Mouse (Mus musculus) bone marrow, adult 2 months (tissue): Measurements from ENCODE around the gene Eef1akmt3. TPM values are rescaled to one million over a fixed set of nuclear protein-coding genes. Genes with fewer than 3 reads are reported as not detected.

ENCODE experiments used
- H3K27ac ChIP-seq: fragments of 200-500 bp; 2 replicates; pipeline ENCODE4 v1.5.1; 2012; ENCODE audit warnings: low read depth, mild to moderate bottlenecking, control low read depth, inconsistent platforms, low read length; ENCODE audit not compliant: control insufficient read depth, poor library complexity, insufficient read depth
- H3K4me1 ChIP-seq: fragments of 200-500 bp; 2 replicates; pipeline ENCODE4 v1.6.1; 2011; ENCODE audit warnings: low read length; ENCODE audit not compliant: control insufficient read depth, insufficient read depth
- H3K4me3 ChIP-seq: fragments of 200-500 bp; replicated peaks from 2 replicates; pipeline ENCODE3; 2011; ENCODE audit warnings: mild to moderate bottlenecking, low read depth, low read length, control low read depth; ENCODE audit not compliant: control insufficient read depth
- CTCF ChIP-seq: fragments of 200-500 bp; IDR thresholded peaks from 2 replicates; pipeline ENCODE4 v1.5.1; 2011; ENCODE audit warnings: low read length, control low read depth; ENCODE audit not compliant: control insufficient read depth, insufficient read depth
- POLR2A ChIP-seq: fragments of 200-500 bp; IDR thresholded peaks from 2 replicates; pipeline ENCODE4 v1.6.1; 2011; ENCODE audit warnings: low read depth, mild to moderate bottlenecking, control low read depth, low read length, borderline replicate concordance; ENCODE audit not compliant: control insufficient read depth
- WGBS: fragments of 180-500 bp; shearing (Covaris S2); methylation state at CpG from one replicate; pipeline ENCODE4 v1.1.7; 2018; 5-methylcytosine and 5-hydroxymethylcytosine counted together
- polyA plus RNA-seq: library from polyadenylated mRNA; stranded (reverse); fragments of >200 nt; gene quantifications from 2 replicates; pipeline ENCODE4 v1.2.4, GENCODE M21; 2011; ENCODE audit warnings: low replicate concordance; ENCODE audit not compliant: missing spikeins, insufficient read depth, insufficient read length

Gene Eef1akmt3
- polyA plus RNA-seq, 1 experiment, result 1.1 TPM

DNA sequence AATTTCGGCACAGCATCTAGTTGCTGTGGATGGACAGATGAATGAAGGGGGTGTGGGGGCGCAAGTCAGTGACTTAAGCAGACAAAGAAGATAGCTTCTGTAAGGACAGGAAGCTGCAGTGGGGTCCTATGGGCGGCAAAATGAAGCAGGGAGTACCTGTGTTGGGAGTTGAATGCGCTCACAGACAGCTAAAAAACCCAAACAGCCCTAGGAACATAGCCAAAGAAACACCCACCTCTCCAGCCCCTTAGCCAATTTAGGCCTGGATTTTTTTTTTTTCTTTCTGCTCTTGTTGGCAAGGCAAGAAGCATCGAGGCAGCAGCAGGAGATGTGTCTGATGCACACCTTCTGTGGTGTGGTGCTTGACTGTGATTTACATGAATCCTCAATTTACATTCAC is 19.8 kb upstream of the Eef1akmt3 start:
- no peaks in the 10 kb centered on the region; the same call in 1 of the 2 replicates for H3K4me1 ChIP-seq
- no peak for TF ChIP-seq CTCF
- no peak for TF ChIP-seq POLR2A
- H3K27ac ChIP-seq, result no peak overlapping the region
- WGBS, result 67% methylated on average over 5 of the region's 5 CpGs
- no peak overlapping the region for H3K4me3 ChIP-seq

DNA sequence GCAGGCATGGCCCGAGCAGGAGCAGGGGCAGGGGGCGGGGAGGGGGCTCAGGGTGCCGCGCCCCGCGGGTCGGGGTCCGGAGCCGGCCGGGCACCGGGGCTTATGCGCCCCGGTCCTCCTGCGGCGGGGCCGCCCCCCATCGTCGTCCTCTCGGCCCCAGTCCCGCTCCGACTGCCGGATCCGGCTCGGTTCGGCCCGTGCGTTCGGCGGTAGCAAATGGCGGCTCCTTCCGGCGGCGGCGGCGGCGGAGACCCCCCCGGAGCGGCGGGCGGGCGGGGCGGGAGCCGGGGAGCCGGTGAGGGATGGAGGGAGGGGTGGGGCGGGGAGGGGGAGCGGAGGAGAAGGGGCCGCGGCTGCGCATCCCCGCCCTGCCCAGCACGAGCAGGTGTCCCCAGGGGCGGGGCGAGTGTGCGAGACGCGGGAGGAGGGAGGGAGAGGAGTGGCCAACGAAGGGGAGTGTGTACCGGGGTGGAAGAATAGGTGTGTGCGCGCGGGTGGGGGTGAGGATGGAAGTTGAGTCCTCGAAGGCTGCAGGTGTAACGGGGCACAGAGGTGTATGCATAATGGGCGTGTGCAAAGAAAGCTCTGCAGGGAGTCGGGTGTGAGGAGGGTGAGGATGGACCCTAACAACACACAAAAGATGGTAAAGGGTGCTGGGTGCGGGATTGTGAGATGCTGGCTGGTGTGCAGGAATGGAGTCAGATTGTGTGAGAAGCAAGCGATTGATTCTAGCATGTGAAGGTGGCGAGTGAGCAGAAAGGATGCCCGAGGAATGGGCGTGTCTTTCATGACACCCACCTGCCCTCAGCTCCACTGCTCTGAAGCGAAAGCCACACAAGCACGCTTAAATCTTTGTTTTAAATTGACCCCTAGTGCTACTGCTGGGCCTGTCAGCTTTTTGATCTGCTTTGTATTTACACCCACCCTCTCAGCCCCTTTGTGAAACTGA is 18.9 kb upstream of the Eef1akmt3 start, which contains the start of gene March9:
Gene March9 (minus strand): TSS at position 217 of the 949 bp plus-strand sequence.
- Histone ChIP-seq H3K4me3 (peak within 1 kb of the TSS; percentile 21), H3K4me1 (peaks cover under 1% of the 10 kb centered on the region; the same call in 1 of the 2 replicates), H3K27ac (no peak within 1 kb of the TSS)
- WGBS, result 2% methylated on average over 67 of the region's 72 CpGs
- no peak for TF ChIP-seq POLR2A
- TF ChIP-seq CTCF, result no peak

DNA sequence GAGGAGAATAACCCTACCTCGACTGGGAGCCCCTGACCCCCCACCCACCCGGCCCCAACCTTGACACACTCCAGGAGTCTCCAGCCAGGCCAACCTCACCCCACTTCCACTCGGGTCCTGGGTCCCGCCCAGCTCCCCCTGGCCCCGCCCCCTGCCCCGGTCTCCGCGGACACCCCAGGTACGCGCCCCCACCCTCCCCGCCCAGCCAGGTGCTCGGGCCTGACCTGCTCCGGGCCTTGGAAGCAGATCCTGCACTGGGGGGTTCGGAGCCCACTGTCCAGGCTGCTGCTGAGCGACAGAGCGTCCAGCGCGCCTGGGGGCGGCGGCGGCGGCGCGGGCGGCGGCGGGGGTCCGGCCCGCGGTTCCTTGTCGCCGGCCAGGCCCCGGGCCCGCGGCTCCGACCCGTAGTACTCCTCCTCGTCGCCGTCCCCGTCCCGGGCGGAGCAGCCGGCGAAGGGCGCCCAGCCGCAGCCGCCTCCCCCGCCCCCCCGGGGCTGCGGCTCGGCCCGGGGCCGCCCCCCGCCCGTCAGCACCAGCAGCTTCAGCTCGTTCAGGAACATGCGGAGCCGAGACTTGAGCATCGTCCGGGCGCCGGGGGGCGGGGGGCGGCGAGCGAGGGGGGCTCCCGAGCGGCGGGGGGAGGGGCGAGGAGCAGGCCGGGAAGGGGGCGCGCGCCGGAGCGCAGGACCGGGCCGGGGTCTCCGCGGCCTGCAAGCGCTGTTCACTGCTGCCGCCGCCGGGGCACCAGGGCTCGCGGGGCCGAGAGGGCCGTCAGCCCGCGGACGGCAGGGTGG is 18.1 kb upstream of the Eef1akmt3 start:
- no peak overlapping the region for H3K4me3 ChIP-seq
- 2% methylated on average over 69 of the region's 92 CpGs for WGBS
- H3K4me1 ChIP-seq, result peaks cover 1% of the 10 kb centered on the region; the same call in 1 of the 2 replicates
- no peak for TF ChIP-seq POLR2A
- TF ChIP-seq CTCF, result no peak
- no peak overlapping the region for H3K27ac ChIP-seq

DNA sequence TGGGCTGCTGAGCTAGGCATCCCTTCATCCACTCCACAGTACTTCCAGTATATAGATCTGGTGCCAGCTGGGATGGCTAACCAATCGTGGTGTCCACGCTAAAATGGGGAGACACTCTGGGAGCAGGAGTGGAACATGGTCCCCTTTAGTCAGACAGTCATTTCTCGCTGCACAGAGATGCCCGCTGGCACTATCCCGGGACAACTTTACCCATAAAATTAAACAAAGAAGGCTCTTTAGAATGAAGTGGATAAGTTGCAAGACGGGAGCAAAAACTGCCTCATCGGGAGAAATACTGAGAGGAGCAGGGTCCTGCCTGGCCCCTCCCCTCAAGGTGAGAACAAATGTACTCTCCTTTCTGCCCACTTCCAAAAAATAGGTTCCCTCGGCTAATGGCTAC is 17.4 kb upstream of the Eef1akmt3 start:
- TF ChIP-seq CTCF, result no peak
- H3K4me1 ChIP-seq, result peaks cover 1% of the 10 kb centered on the region; the same call in 1 of the 2 replicates
- no peak overlapping the region for H3K4me3 ChIP-seq
- 9% methylated on average over 8 of the region's 8 CpGs for WGBS
- no peak overlapping the region for H3K27ac ChIP-seq

DNA sequence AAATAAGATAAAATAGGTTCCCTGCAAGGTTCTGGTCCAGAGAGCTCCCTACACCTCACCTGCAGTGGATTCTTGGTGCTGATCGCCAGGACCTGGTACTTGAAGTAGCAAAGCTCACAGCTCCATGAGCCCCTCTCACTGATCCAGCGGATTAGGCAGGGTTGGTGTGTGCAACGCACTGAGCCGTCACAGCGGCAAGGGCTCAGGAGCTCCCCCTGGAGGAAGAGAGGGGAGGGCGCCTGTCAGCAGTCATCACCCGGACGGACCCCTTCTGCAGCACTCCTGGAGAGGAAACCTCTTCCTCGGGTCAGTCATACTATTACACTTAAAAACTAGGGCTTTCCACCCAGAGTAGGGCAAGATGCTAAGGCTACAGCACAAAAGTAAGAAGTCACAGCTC is 16.8 kb upstream of the Eef1akmt3 start:
- peak; percentile 96 for TF ChIP-seq CTCF
- no peak for TF ChIP-seq POLR2A
- Histone ChIP-seq H3K4me1 (peaks cover 1% of the 10 kb centered on the region; the same call in 1 of the 2 replicates), H3K4me3 (no peak overlapping the region), H3K27ac (no peak overlapping the region)
- under 1% methylated on average over 9 of the region's 9 CpGs for WGBS

DNA sequence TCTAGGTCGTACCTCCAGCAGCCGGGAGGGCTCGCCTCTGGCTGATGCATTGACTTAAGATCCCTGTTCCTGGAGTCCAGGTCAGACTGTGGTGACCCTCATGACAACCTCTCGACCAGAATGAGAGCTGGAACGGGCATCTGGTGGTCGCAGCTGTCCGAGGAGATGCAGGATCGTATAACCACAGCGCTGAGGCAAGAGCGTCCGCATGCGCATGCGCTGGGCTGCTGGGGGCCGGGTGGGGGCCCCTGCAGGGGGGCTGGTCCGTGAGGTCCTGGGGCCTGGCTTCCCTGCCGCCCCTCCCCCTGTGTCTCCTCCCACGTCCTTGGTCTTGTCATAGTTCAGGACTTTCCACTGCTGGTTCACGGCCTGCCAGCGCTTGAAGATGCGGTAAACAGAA is 15.2 kb upstream of the Eef1akmt3 start:
- H3K27ac ChIP-seq, result no peak overlapping the region
- no peak overlapping the region for H3K4me3 ChIP-seq
- WGBS, result 85% methylated on average over 20 of the region's 20 CpGs
- TF ChIP-seq POLR2A, result no peak
- no peak for TF ChIP-seq CTCF
- H3K4me1 ChIP-seq, result peaks cover 1% of the 10 kb centered on the region; the same call in 1 of the 2 replicates

DNA sequence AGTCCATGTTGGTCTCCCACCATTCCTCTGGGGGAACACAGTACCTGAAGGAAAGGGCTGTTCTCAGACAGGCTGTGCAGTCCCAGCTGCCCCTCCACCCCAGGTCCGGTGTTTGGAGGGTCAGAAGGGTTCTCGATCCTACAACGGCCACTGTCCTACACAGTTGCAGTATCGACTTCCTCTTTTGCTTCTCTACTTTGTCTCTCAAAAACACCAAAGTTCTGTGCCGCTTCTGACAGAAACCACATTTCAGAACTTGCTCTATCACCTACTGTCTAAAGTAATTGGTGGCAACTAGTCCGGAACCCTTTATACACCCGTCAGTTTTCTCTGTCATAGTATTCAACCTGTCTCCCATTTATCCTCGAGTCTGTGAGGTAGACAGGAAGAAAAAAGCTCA is 14.1 kb upstream of the Eef1akmt3 start:
- Histone ChIP-seq H3K4me1 (peaks cover 1% of the 10 kb centered on the region; the same call in 1 of the 2 replicates), H3K4me3 (no peak overlapping the region), H3K27ac (no peak overlapping the region)
- no peak for TF ChIP-seq CTCF
- 7% methylated on average over 8 of the region's 8 CpGs for WGBS

DNA sequence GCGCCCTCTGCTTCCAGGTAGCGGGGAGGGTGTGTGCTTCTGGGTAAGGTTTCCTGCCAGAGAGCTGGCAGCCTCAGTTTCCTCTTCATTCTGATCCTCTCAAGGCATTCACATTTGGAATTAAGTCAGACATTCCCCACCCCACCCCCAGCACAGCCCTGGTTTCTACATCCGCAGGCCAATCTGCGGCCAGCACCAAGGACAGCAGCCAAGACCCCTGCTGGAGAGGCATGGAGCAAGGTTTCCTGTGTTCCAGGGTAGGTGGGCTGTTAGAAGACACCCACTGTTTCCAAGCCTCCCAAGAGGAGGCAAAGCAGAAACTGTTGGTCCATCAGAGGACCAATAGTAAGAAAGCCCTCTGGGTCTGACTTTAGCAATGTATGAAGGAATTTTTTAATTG is 13.3 kb upstream of the Eef1akmt3 start:
- Histone ChIP-seq H3K4me3 (no peak overlapping the region), H3K27ac (no peak overlapping the region), H3K4me1 (peaks cover 1% of the 10 kb centered on the region; the same call in 1 of the 2 replicates)
- WGBS, result 86% methylated on average over 4 of the region's 4 CpGs
- TF ChIP-seq POLR2A (no peak), CTCF (no peak)
